Mouse (Mus musculus): ENCODE results near the gene Chuk.

Gene Chuk

DNA sequence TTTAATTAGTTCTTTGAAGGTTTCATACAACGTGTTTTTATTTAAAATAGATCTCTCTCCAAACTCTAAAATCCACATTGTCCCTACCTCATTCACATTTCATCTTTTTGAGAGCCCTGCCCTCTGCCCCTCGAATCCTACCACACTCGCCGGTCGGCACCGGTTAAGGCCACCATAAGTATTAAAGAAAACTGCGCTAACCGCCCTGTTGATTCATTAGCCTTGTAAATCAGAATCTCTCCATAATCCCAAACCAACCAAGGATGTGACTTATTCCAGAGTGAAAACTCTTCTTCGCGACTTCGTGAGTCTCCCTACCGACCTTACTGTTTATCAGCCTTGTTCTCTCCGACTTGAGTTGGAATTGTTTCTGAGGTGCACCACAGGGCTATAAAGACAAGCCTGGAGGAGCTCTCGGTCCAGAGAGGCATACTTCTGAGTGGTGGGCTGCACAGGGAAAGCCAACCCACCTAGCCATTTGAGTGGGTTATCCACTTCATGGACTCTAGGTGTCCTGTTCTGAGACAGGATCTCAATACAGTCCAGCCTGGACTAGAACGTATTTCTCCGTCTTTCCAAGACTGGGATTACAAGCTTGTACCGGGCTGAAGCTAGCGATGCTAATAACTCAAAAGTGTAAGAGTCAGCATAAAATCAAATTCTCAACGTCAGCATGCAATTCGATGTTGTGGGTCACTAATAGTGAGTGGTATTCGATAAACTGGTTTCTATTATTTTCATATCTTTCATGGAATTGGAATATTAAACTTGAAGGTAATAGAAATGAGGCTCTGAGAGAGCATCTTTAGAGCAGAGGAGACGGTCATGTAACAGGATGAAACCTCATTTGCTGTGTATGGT lies 611 bp upstream of the Chuk start:
- DNase-seq (ENCODE audit: low spot score): no peak

DNA sequence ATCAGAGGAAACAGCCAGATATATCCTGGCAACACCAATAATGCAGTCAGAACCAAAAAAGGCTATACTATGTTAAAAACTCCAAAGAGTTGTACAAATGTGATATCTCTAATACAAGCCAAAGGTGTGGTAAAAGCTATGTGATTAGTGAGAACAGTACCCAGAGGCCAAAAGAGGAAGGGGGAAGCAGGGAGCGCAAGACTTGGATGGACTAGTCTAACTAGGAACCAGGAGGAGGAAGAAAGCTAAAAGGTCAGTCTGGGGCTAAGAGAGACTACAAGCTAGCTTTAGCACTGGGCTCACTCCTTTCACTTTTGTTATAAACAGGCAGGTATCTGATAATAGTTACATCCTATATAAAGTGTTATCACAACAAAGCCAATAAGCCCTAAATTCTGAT lies 2.9 kb downstream of the Chuk start:
- no peak for DNase-seq (ENCODE audit: low spot score)

DNA sequence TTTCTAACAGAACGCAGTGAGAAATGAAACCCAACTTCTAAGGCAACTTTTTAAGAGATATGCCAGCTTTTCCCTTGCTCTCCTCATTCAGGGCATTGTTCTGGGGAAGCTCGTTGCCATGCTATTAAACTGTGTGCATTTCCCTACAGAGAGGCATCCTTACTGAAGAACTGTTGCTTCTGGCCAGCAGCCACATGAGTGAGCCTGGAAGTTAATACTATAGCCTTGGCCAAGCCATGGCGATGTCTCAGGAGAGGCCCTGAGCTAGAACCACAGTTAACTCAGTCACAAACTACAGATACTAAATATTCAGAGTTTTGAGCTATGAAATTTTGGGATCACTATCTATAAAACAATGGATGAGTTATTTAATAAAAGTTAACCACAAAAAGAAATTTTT lies 4.3 kb downstream of the Chuk start:
- no peak for DNase-seq (ENCODE audit: low spot score)

DNA sequence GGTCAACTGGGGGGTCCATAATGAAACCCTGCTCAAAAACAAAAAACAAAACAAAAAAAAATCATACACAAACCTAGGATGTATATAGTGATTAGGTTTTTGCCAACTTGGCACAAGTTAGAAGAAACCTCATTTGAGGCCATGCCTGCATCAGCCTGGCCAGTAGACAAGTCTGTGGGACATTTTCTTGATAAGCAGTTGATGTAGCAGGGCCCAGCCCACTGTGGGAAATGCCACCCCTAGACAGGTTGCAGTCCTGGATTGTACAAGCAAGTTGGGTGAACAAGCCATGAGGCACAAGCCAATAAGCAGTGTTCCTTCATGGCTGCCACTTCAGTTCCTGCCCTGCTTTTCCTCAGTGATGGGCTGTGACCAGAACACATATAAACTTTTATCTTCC lies 6.4 kb downstream of the Chuk start:
- DNase-seq (ENCODE audit: low spot score): no peak

- DNase-seq (ENCODE audit: low spot score): no peak
Measured at GRCm38 (mm10) chr19:44086278-44086677, 21.0 kb downstream of the Chuk start.

GRCm38 (mm10) chr19:44080920-44081319 lies 26.4 kb downstream of the Chuk start:
- DNase-seq (ENCODE audit: low spot score): no peak

- no peak for DNase-seq (ENCODE audit: low spot score)
Measured at GRCm38 (mm10) chr19:44080023-44080422, 27.3 kb downstream of the Chuk start.

DNA sequence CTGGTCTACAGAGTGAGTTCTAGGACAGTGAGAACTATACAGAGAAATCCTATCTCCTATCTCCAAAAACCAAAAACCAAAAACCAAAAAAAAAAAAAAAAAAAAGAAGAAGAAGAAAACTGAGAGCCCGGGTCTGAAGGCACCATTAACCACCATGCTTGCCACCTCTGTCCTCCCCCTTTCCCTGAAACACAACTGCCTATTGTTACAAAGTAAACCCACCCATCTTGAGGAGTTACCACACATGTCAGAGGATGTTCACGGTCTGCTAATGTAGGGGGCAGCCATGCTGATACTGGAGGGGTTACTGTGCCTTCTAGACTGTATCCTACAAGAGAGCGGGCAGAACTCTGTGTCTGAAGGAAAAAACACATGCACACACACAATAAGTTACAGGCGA lies 30.3 kb downstream of the Chuk start:
- DNase-seq (ENCODE audit: low spot score): no peak

DNA sequence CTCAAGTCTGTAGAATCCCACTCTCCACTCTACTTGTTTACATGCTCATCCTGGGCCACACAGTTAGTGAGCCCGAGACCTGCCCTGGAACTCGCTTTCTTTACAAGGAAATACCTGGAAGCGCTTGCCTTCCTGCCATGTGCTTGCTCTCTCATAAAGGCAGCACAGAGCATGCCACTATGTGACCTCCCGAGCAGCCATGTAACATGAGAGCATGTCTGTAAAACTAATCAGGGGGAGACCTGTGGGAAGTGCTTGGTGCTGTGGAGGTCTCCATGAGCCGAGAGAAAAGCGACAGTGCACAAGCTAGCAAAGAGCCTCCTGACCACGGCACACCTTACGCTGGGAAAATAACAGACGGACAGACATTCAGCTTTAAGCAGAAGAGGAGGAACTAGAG lies 30.8 kb downstream of the Chuk start:
- no peak for DNase-seq (ENCODE audit: low spot score)

- DNase-seq (ENCODE audit: low spot score): no peak
Measured at GRCm38 (mm10) chr19:44074986-44075385, 32.3 kb downstream of the Chuk start.

DNA sequence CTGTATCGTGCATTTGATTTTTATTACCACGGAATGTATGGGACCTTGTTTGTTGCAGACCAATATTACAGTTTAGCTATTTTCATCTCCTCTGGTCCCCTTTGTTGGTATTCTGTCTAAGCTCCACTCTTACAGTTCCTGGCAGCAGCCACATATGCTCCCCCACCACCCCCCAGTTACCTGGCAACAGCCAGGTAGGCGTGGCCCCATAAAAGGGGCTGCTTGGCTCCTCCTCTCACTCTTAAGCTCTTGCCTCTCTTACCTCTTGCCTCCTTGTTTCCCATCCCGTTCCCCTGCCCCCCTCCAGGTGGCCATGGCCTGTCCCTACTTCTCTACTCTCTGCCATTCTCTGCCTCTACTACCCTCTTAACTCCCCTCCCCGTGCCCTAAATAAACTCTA lies 36.1 kb downstream of the Chuk start:
- DNase-seq (ENCODE audit: low spot score): no peak

- DNase-seq (ENCODE audit: low spot score): no peak
Measured at GRCm38 (mm10) chr19:44069914-44070232, 37.4 kb downstream of the Chuk start.

GRCm38 (mm10) chr19:44069121-44069913 lies 38.0 kb downstream of the Chuk start, which contains the start of gene Erlin1:
TSS of gene Erlin1 (minus strand) at chr19:44069785.
- DNase-seq (ENCODE audit: low spot score): peak; percentile 85

DNA sequence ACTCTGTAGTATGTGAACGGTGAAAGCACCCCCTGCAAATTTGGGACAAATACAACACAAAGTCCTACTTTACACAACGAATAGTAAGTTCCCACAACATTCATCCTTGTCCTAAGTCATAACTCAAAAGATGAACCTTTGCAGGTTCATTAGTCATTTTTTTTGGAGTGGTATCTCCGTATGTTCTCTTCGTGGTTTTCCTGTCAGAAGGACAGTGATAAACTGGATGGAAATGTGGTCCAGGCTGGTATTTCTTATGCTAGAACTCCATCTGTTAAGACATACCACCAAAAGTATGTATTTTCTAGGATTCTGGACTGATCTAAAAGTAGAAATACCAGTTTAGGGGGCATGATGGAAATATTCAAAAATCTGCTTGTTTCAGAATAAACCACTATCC lies 39.0 kb downstream of the Chuk start:
- DNase-seq (ENCODE audit: low spot score): no peak

DNA sequence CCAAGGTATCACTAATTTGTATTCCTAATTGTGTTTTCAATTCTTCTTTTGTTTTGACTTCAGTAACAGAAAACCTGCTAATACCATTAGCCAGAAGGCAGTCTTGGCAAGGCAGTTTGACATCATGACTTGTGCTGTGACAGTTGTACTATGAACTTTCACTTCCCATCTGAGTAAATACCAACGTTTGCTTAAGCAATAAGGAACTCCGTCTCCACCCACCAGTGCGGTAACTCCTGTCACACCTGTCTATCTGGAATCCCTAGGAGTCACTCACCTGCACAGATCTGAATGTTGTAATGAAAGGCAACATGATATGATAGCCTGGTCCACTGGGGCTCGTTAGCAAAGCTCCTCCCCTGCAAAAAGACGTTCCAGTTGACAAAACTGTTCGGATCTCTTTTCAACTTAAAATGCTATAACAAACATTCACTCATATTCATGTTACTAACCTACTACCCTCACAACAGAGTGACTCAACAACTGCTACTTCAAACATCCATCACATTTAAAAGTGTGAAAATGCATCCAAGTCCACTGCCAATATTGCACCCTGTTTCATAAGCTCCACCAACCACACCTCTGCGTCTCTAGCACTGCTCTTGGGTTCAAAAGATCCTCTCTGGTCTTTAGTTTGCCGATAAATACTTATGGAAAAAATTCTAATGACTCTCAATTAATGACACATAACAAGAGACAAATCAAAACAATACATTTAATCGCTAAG lies 39.8 kb downstream of the Chuk start:
- DNase-seq (ENCODE audit: low spot score): peak; percentile 65

DNA sequence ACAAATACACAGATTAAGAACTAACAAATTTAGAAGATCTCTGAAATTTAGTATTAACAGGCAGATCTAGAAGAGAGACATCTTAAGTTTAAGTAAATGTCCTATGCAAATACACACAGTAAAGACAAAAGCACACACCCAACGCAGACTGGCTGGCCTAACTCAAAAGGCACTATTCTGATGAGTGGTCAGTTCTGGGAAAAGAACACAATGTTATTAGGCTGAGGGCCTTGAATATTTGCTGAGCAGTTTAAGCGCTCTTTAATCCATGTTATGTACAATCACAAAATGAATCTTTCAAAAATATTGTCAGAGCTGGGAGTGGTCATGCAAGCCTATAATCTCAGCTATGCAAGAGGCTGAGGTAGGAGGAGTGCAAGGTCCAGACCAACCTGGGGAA lies 42.5 kb downstream of the Chuk start:
- DNase-seq (ENCODE audit: low spot score): no peak

GRCm38 (mm10) chr19:44063773-44064172 lies 43.5 kb downstream of the Chuk start:
- DNase-seq (ENCODE audit: low spot score): no peak

DNA sequence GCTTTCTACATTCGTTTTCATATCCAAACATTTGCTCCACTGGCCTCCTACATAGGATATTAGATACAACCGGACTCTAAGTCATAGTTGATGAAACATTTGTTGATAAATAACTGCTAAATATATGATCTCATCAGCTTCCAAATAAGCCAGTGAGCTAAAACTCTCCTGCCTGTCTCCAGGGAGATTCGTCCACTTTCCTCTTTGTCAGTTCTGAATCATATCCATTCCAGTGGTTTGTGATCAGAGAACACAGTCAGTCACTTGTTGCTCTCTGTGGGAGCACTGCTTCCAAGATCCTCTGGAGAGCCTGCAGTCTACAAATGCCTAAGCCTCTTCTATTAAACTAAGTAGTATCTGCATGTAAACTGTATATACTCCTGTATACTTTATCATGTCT lies 47.1 kb downstream of the Chuk start:
- DNase-seq (ENCODE audit: low spot score): no peak

GRCm38 (mm10) chr19:44055173-44055826 lies 52.0 kb downstream of the Chuk start:
- DNase-seq (ENCODE audit: low spot score): no peak

- no peak for DNase-seq (ENCODE audit: low spot score)
Measured at GRCm38 (mm10) chr19:44050388-44050787, 56.9 kb downstream of the Chuk start.

DNA sequence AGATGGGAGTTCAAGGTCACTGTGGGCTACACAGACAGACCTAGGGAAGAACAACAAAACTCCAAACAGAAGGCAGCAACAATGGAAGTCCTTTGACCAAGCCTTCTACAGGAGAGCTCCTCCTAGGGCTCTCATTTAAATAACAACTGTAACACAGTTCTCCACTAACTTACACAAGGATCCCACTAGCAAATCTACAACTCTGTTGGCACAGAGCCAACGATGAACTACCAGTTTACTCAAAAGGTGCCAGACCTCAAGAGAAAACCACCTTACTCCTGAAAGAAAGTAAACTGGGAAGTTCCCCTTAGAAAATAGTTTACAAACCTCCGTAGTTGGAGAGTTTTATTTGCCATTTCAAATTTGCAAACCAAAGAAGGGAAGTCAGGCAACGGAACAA lies 58.0 kb downstream of the Chuk start:
- DNase-seq (ENCODE audit: low spot score): peak; percentile 39

- peak; percentile 27 for DNase-seq (ENCODE audit: low spot score)
Measured at GRCm38 (mm10) chr19:44045847-44046246, 61.4 kb downstream of the Chuk start.

All from adipocyte (in vitro differentiated cells).